Mouse (Mus musculus) megakaryocyte, embryonic 14.5 days (primary cell): ENCODE data around the gene Pabpn1.

Experiments used
- FLI1 ChIP-seq: IDR thresholded peaks from 2 replicates; pipeline ENCODE4 v1.6.1; 2012; ENCODE audit warnings: low read length, inconsistent platforms, mixed read lengths
- GATA1 ChIP-seq: IDR thresholded peaks from 3 replicates; pipeline ENCODE4 v1.6.1; 2012; ENCODE audit warnings: mixed read lengths, low read length, inconsistent platforms, borderline replicate concordance

DNA sequence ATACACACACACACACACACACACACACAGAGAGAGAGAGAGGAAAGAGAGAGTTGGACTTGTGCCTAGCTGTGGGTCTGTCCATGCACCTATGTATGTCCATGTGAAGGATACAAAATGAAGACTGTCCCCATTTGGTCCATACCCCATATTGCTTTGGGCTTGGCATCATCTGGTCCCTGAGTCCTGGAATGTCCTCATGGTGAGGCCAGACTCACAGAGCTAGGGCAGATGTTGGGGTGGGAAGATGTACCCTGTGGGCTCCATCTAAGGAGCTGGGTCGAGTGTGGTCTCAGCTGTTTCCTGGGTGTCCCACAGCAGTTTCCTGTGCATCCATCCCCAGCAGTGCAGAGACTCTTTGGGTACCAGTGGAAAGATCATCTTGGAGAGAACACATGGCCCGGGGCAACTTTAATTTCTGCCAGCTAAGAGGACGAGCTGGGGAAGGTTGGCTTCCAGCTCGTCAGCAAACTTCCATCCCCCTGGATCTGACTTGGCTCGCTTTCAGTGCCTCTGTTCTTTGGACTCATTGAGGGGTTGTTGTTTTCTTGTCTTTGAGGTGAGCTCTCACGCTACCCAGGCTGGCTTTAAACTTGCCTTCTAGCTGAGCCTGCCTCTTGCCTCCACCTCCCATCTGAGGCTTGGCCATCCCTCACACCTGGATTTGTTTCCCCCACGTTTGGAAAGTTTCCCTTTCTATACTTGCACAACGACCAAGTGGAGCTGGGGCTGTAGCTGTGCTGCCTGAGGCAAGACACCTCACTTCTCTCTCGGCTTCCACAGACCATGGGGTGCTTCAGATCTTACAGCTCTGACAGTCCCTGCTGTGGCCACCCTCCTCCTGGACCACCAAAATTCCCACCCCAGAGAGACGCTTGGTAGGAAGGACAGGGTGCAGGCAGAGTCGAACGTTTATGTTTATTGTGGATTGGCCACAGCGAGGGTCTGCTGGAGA is 49.0 kb downstream of the Pabpn1 start:
- TF ChIP-seq GATA1: no peak
- TF ChIP-seq FLI1: no peak
